Mouse (Mus musculus) liver, adult 2 months (tissue): ENCODE measurements at regions not wholly inside any gene's neighbourhood (a gene's known extent, or its start where the extent isn't known, plus 50 kb on each side); places are given as distances from the start of the nearest gene placed in this dataset.

Experiments
- DNase-seq: peaks from one replicate; pipeline ENCODE4 v3.0.0-alpha.2; 2011; ENCODE audit warnings: low read depth, low spot score; ENCODE audit errors: extremely low read depth
- H3K27ac ChIP-seq: fragments of 200-500 bp; replicated peaks from 2 replicates; pipeline ENCODE4 v1.5.1; 2012; ENCODE audit warnings: low read depth, mild to moderate bottlenecking, control low read depth, inconsistent platforms, low read length; ENCODE audit not compliant: insufficient read depth
- H3K27me3 ChIP-seq: fragments of 200-500 bp; 2 replicates; pipeline ENCODE4 v1.6.1; 2012; ENCODE audit warnings: mild to moderate bottlenecking, moderate library complexity, low read length, inconsistent platforms; ENCODE audit not compliant: control insufficient read depth, insufficient read depth
- H3K36me3 ChIP-seq: fragments of 200-500 bp; 2 replicates; pipeline ENCODE4 v1.6.1; 2012; ENCODE audit warnings: low read length, inconsistent platforms; ENCODE audit not compliant: control insufficient read depth, insufficient read depth
- H3K4me1 ChIP-seq: fragments of 200-500 bp; 2 replicates; pipeline ENCODE4 v1.6.1; 2011; ENCODE audit warnings: low read length; ENCODE audit not compliant: control insufficient read depth, insufficient read depth
- H3K4me3 ChIP-seq: fragments of 200-500 bp; 2 replicates; pipeline ENCODE4 v1.5.1; 2011; ENCODE audit warnings: low read depth, mild to moderate bottlenecking, control low read depth, low read length, moderate library complexity; ENCODE audit not compliant: insufficient read depth
- H3K79me2 ChIP-seq: fragments of 200-500 bp; 2 replicates; pipeline ENCODE4 v1.6.1; 2012; ENCODE audit warnings: inconsistent platforms, mild to moderate bottlenecking, low read length, moderate library complexity; ENCODE audit not compliant: control insufficient read depth, insufficient read depth
- H3K9ac ChIP-seq: fragments of 200-500 bp; 2 replicates; pipeline ENCODE4 v1.6.1; 2012; ENCODE audit warnings: low read depth, mild to moderate bottlenecking, control low read depth, inconsistent platforms, low read length
- CTCF ChIP-seq: fragments of 200-500 bp; IDR thresholded peaks from 2 replicates; pipeline ENCODE4 v1.5.1; 2011; ENCODE audit warnings: low read depth, low read length, control low read depth
- POLR2A ChIP-seq: fragments of 200-500 bp; IDR thresholded peaks from 2 replicates; pipeline ENCODE4 v1.6.1; 2011; ENCODE audit warnings: low read length, control low read depth; ENCODE audit not compliant: insufficient read depth; ENCODE audit errors: extremely low read depth
- WGBS: fragments of 180-500 bp; shearing (Covaris S2); methylation state at CpG from one replicate; pipeline ENCODE4 v1.1.7; 2018; 5-methylcytosine and 5-hydroxymethylcytosine counted together

DNA sequence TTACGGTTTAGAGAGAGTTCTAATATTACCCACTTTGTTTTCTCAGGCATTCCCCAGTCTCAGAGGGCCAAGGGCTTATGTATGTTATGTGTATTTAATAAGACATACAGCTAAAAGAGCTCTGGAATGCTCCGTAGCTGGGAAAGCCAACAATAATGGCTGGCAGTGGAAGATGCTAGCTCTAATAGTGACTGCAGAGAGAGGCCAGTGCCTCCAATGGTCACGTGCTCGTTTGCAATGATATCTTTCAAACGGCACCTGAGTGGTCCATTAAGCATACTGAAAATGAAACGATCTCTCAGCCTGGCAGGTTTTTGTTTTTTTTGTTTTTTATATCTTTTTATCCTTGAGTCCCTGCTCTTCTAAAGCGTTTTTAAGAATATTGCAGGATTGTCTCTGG, 324.0 kb downstream of the Sox11 start:
- Histone ChIP-seq H3K27ac (no peak overlapping the region), H3K9ac (no peak overlapping the region), H3K4me1 (no peaks in the 10 kb centered on the region), H3K4me3 (no peak overlapping the region), H3K79me2 (no peaks in the 10 kb centered on the region), H3K36me3 (no peaks in the 10 kb centered on the region), H3K27me3 (no peaks in the 10 kb centered on the region)
- no peak for DNase-seq
- 86% methylated on average over 7 of the region's 7 CpGs for WGBS
- no peak for TF ChIP-seq CTCF
- no peak for TF ChIP-seq POLR2A

GRCm38 (mm10) chr12:26999287-26999686, 343.1 kb downstream of the Sox11 start:
- no peaks in the 10 kb centered on the region for H3K79me2 ChIP-seq
- no peak overlapping the region for H3K27ac ChIP-seq
- H3K36me3 ChIP-seq = no peaks in the 10 kb centered on the region
- H3K9ac ChIP-seq = no peak overlapping the region
- DNase-seq = no peak
- H3K27me3 ChIP-seq = no peaks in the 10 kb centered on the region
- no peaks in the 10 kb centered on the region for H3K4me1 ChIP-seq
- no peak overlapping the region for H3K4me3 ChIP-seq
- TF ChIP-seq CTCF = no peak

DNA sequence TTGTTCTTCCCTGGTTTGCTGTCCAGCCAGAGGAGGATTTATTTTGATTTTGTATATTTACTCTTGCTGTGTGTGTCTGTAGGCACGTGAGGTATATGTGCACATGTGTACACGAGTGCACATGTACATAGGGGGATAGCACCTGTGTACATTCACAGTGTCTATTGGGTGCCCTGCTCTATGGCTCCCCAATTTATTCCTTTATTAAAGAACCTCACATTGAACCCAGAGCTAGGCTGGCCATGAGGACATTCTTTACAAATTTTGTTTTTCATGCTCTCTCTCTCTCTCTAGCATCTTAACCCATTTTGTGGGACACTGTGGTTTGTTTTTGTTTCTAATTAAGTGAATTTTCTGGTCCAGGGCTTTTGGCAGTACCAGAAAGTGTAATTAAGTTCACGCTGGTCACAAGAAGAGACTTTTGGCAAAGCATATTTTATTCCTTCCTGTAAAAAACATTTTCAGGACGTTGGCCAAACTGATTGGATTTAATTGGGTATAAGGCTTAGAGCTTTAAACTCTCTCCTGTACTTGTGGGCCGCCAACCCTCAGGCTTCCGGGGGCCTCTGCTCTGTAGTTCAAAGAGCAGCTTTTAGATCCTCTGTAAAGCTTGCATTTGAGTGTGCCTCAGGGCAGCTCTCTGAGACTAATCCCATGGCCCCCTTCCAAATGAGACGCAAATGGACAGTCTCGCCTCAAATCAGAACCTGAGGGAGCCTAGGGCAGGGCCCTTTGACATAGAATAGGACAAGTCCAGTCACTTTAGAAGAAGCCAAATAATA, 365.9 kb downstream of the Sox11 start:
- TF ChIP-seq CTCF (no peak), POLR2A (no peak)
- H3K9ac ChIP-seq = no peak overlapping the region
- no peak overlapping the region; the same call in 1 of the 2 replicates for H3K27ac ChIP-seq
- DNase-seq = peak; percentile 46
- H3K4me1 ChIP-seq = no peaks in the 10 kb centered on the region
- no peaks in the 10 kb centered on the region for H3K27me3 ChIP-seq
- H3K4me3 ChIP-seq = no peak overlapping the region
- WGBS = 65% methylated on average over 8 of the region's 8 CpGs
- no peaks in the 10 kb centered on the region for H3K36me3 ChIP-seq
- no peaks in the 10 kb centered on the region for H3K79me2 ChIP-seq

GRCm38 (mm10) chr12:26972495-26973113, 369.8 kb downstream of the Sox11 start:
- no peak overlapping the region for H3K9ac ChIP-seq
- no peak overlapping the region for H3K4me3 ChIP-seq
- no peak overlapping the region for H3K27ac ChIP-seq
- no peaks in the 10 kb centered on the region for H3K27me3 ChIP-seq
- no peaks in the 10 kb centered on the region for H3K79me2 ChIP-seq
- H3K4me1 ChIP-seq = no peaks in the 10 kb centered on the region
- DNase-seq = no peak
- WGBS = 64% methylated on average over 4 of the region's 4 CpGs
- no peak for TF ChIP-seq CTCF
- H3K36me3 ChIP-seq = no peaks in the 10 kb centered on the region

DNA sequence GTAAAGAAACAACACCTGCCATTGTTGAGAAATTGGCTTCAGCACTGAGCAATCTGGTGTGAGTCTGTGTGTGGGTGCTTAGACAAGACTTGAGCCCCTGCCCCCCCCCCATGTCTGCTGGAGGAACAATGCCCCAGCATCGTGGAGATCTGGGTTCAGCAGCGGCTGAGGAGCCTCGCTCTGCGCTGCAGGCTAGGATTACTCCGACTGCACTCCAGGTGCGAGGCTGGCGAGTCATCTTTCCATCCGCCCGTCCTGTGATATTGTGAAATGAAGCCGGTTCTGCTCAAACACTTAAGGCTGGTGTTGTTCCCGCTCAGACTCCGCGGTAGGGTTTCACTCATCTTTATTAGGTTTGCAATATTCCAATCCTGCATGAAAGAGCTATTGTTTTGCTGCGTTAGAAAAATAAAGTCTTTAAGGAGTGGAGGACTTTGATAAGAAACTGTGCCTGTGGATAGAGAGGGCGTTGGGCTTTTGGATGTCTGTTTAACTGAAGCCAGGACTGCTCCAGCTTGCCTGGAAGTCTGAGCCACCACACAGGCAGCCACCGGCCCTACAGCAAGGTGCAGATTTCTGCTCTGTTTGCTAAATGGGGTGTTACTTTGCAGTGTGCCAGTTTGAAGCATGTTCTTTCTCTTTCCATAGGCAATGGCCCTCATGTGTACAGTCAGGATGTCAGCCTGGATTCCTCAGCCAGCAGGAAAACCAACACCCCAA, 375.2 kb downstream of the Sox11 start:
- Histone ChIP-seq H3K27me3 (no peaks in the 10 kb centered on the region), H3K9ac (no peak overlapping the region), H3K36me3 (no peaks in the 10 kb centered on the region), H3K4me1 (no peaks in the 10 kb centered on the region), H3K79me2 (no peaks in the 10 kb centered on the region), H3K27ac (no peak overlapping the region), H3K4me3 (no peak overlapping the region)
- no peak for TF ChIP-seq CTCF
- TF ChIP-seq POLR2A = no peak
- no peak for DNase-seq
- WGBS = 57% methylated on average over 16 of the region's 16 CpGs

DNA sequence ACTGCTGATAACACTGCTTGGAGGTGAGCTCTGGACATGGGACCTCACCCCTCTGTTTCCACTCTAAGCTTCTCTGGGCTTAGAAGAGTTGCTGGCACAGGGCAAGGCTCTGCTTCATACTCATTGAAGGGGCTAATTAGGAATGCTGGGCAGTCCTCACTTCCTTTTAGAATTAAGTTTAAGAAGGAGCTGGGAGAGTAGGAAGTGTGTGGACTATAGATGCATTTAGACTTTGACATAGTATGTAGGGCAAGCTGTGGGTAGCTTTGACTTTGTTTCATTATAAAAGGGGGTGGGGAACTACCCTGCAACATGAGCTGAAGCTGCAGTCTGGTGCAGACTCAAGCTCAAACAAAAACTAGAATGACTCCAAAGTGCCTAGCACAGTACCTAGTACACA, 378.5 kb downstream of the Sox11 start:
- Histone ChIP-seq H3K79me2 (no peaks in the 10 kb centered on the region), H3K9ac (no peak overlapping the region), H3K36me3 (no peaks in the 10 kb centered on the region), H3K27ac (no peak overlapping the region), H3K4me3 (no peak overlapping the region), H3K4me1 (no peaks in the 10 kb centered on the region), H3K27me3 (no peaks in the 10 kb centered on the region)
- DNase-seq = no peak
- no peak for TF ChIP-seq CTCF
